Mouse (Mus musculus): ENCODE measurements at regions not wholly inside any gene's neighbourhood (a gene's known extent, or its start where the extent isn't known, plus 50 kb on each side); places are given as distances from the start of the nearest gene placed in this dataset.

- TF ChIP-seq CTCF (conservative IDR thresholded peaks at IDR 0.05; ENCODE audit: low read length) = no peak
- no peak for TF ChIP-seq POU5F1 (IDR thresholded peaks at IDR 0.05; ENCODE audit: borderline replicate concordance, low read length)
- TF ChIP-seq NANOG (IDR thresholded peaks at IDR 0.05; ENCODE audit: borderline replicate concordance, low read length) = no peak
Observed at GRCm38 (mm10) chr8:115965981-115966380, 258.4 kb upstream of the Maf start.

Data from E14TG2a.4 (cell line).